Mouse (Mus musculus) embryonic facial prominence, embryonic 10.5 days (tissue): Measurements from ENCODE around the gene Wif1. TPM values are rescaled to one million over a fixed set of nuclear protein-coding genes. Genes with fewer than 3 reads are reported as not detected.

Experiments
- DNase-seq: peaks from one replicate; pipeline ENCODE4 v3.0.0-alpha.2; 2017; ENCODE audit warnings: low spot score
- H3K27ac ChIP-seq: fragments of 300-500 bp; sonication (generic); replicated peaks from 2 replicates; pipeline ENCODE4 v1.5.1; 2016; ENCODE audit warnings: mild to moderate bottlenecking
- H3K27me3 ChIP-seq: fragments of 300-500 bp; sonication (generic); replicated peaks from 2 replicates; pipeline ENCODE4 v1.6.1; 2016; ENCODE audit warnings: low read depth, mild to moderate bottlenecking; ENCODE audit not compliant: poor library complexity, severe bottlenecking
- H3K36me3 ChIP-seq: fragments of 300-500 bp; sonication (generic); replicated peaks from 2 replicates; pipeline ENCODE4 v1.6.1; 2016; ENCODE audit warnings: mild to moderate bottlenecking, moderate library complexity
- H3K4me1 ChIP-seq: fragments of 300-500 bp; sonication (generic); 2 replicates; pipeline ENCODE4 v1.6.1; 2016
- H3K4me3 ChIP-seq: fragments of 300-500 bp; sonication (generic); 2 replicates; pipeline ENCODE4 v1.5.1; 2016; ENCODE audit warnings: mild to moderate bottlenecking, moderate library complexity
- H3K9me3 ChIP-seq: fragments of 300-500 bp; sonication (generic); 2 replicates; pipeline ENCODE4 v1.6.1; 2016; ENCODE audit warnings: mild to moderate bottlenecking
- WGBS: fragments of 180-500 bp; shearing (Covaris S2); methylation state at CpG from one replicate; pipeline ENCODE4 v1.1.7; 2016; 5-methylcytosine and 5-hydroxymethylcytosine counted together
- polyA plus RNA-seq: library from polyadenylated mRNA; unstranded; fragments of >200 nt; fragmentation: Nextera tagmentation; extraction: Ambion mirVana; gene quantifications from 2 replicates; pipeline ENCODE4 v1.2.1, GENCODE M21; 2016

Wif1 gene
- polyA plus RNA-seq, result 2.4 and 8.1 TPM in 2 replicates

- under 1% methylated on average over 49 of the region's 49 CpGs for WGBS
- H3K4me3 ChIP-seq, result peak within 1 kb of the TSS; percentile 72
- peaks cover 11% of the 10 kb centered on the region for H3K4me1 ChIP-seq
- peak within 1 kb of the TSS; percentile 70 for H3K27ac ChIP-seq
- H3K27me3 ChIP-seq, result peaks cover 58% of the 10 kb centered on the region
- H3K9me3 ChIP-seq, result no peaks in the 10 kb centered on the region
- H3K36me3 ChIP-seq, result no peaks in the 10 kb centered on the region
- peak; percentile 89 for DNase-seq
These were observed at the start of gene Wif1 for GRCm38 (mm10) chr10:121033826-121034568. Wif1 (plus strand) TSS chr10:121033960.

GRCm38 (mm10) chr10:121002135-121002534 lies 31.6 kb upstream of the Wif1 start:
- no peak overlapping the region for H3K27ac ChIP-seq

GRCm38 (mm10) chr10:121011496-121011895 lies 22.3 kb upstream of the Wif1 start:
- H3K27ac ChIP-seq, result no peak overlapping the region
- DNase-seq, result no peak
- H3K27me3 ChIP-seq, result no peaks in the 10 kb centered on the region
- no peak overlapping the region for H3K4me3 ChIP-seq
- WGBS, result 83% methylated on average over 4 of the region's 4 CpGs
- peaks cover under 1% of the 10 kb centered on the region; the same call in 1 of the 2 replicates for H3K4me1 ChIP-seq
- H3K36me3 ChIP-seq, result no peaks in the 10 kb centered on the region
- peaks cover 9% of the 10 kb centered on the region; the same call in 1 of the 2 replicates for H3K9me3 ChIP-seq

More at GRCm38 (mm10) chr10:121002135-121002534, 31.6 kb upstream of the Wif1 start:
- H3K36me3 ChIP-seq, result no peaks in the 10 kb centered on the region
- 88% methylated on average over 2 of the region's 2 CpGs for WGBS
- no peak overlapping the region for H3K4me3 ChIP-seq
- H3K9me3 ChIP-seq, result no peaks in the 10 kb centered on the region
- no peaks in the 10 kb centered on the region for H3K4me1 ChIP-seq
- H3K27me3 ChIP-seq, result no peaks in the 10 kb centered on the region
- DNase-seq, result no peak

GRCm38 (mm10) chr10:121016291-121016690 lies 17.5 kb upstream of the Wif1 start:
- peaks cover 9% of the 10 kb centered on the region; the same call in 1 of the 2 replicates for H3K9me3 ChIP-seq
- no peaks in the 10 kb centered on the region for H3K27me3 ChIP-seq
- WGBS, result 90% methylated on average over 8 of the region's 8 CpGs
- peaks cover 11% of the 10 kb centered on the region for H3K4me1 ChIP-seq
- 0 out of 2 replicates have a peak overlapping the region, but pooled peaks have one; percentile 14 for H3K27ac ChIP-seq
- H3K36me3 ChIP-seq, result no peaks in the 10 kb centered on the region
- no peak for DNase-seq
- H3K4me3 ChIP-seq, result no peak overlapping the region

GRCm38 (mm10) chr10:121016711-121017503 lies 16.9 kb upstream of the Wif1 start:
- DNase-seq, result peak; percentile 19
- WGBS, result 48% methylated on average over 18 of the region's 18 CpGs
- Histone ChIP-seq H3K4me3 (no peak overlapping the region), H3K4me1 (peaks cover 11% of the 10 kb centered on the region), H3K9me3 (peaks cover 9% of the 10 kb centered on the region; the same call in 1 of the 2 replicates), H3K27me3 (no peaks in the 10 kb centered on the region), H3K27ac (0 out of 2 replicates have a peak overlapping the region, but pooled peaks have one; percentile 14), H3K36me3 (no peaks in the 10 kb centered on the region)

GRCm38 (mm10) chr10:121022951-121023350 lies 10.8 kb upstream of the Wif1 start:
- H3K4me1 ChIP-seq, result peaks cover 3% of the 10 kb centered on the region; the same call in 1 of the 2 replicates
- no peaks in the 10 kb centered on the region for H3K9me3 ChIP-seq
- no peaks in the 10 kb centered on the region for H3K27me3 ChIP-seq
- H3K27ac ChIP-seq, result no peak overlapping the region
- no peak overlapping the region for H3K4me3 ChIP-seq
- no peak for DNase-seq
- WGBS, result 73% methylated on average over 5 of the region's 5 CpGs
- H3K36me3 ChIP-seq, result no peaks in the 10 kb centered on the region

GRCm38 (mm10) chr10:121031802-121032201 lies 2.0 kb upstream of the Wif1 start:
- 13% methylated on average over 7 of the region's 7 CpGs for WGBS
- Histone ChIP-seq H3K4me3 (no peak overlapping the region), H3K27ac (no peak overlapping the region), H3K27me3 (peaks cover 54% of the 10 kb centered on the region), H3K36me3 (no peaks in the 10 kb centered on the region), H3K9me3 (no peaks in the 10 kb centered on the region), H3K4me1 (peaks cover 11% of the 10 kb centered on the region)
- DNase-seq, result peak; percentile 52

GRCm38 (mm10) chr10:121033128-121033791 lies 500 bp upstream of the Wif1 start:
- Histone ChIP-seq H3K4me3 (peak overlapping the region; percentile 72), H3K27me3 (peaks cover 58% of the 10 kb centered on the region), H3K9me3 (no peaks in the 10 kb centered on the region), H3K36me3 (no peaks in the 10 kb centered on the region), H3K4me1 (peaks cover 11% of the 10 kb centered on the region), H3K27ac (no peak overlapping the region)
- DNase-seq, result peak; percentile 82
- under 1% methylated on average over 25 of the region's 25 CpGs for WGBS

- H3K36me3 ChIP-seq, result no peaks in the 10 kb centered on the region
- H3K9me3 ChIP-seq, result no peaks in the 10 kb centered on the region
- H3K27ac ChIP-seq, result no peak overlapping the region
- peak overlapping the region; percentile 72 for H3K4me3 ChIP-seq
- peaks cover 58% of the 10 kb centered on the region for H3K27me3 ChIP-seq
- 14% methylated on average over 5 of the region's 5 CpGs for WGBS
- DNase-seq, result no peak
- peaks cover 11% of the 10 kb centered on the region for H3K4me1 ChIP-seq
These were observed 798 bp downstream of the Wif1 start for GRCm38 (mm10) chr10:121034569-121034947.

- Histone ChIP-seq H3K36me3 (no peaks in the 10 kb centered on the region), H3K4me3 (no peak overlapping the region), H3K27me3 (peaks cover 34% of the 10 kb centered on the region), H3K27ac (no peak overlapping the region), H3K9me3 (no peaks in the 10 kb centered on the region), H3K4me1 (peaks cover 25% of the 10 kb centered on the region)
- no peak for DNase-seq
- WGBS, result 86% methylated on average over 4 of the region's 4 CpGs
These were observed 5.0 kb downstream of the Wif1 start for GRCm38 (mm10) chr10:121038556-121039284.

GRCm38 (mm10) chr10:121040911-121041310 lies 7.2 kb downstream of the Wif1 start:
- H3K27me3 ChIP-seq, result peaks cover 12% of the 10 kb centered on the region
- no peak overlapping the region for H3K27ac ChIP-seq
- H3K36me3 ChIP-seq, result no peaks in the 10 kb centered on the region
- no peaks in the 10 kb centered on the region for H3K9me3 ChIP-seq
- WGBS, result 69% methylated on average over 14 of the region's 14 CpGs
- H3K4me1 ChIP-seq, result peaks cover 17% of the 10 kb centered on the region; the same call in 1 of the 2 replicates
- no peak overlapping the region for H3K4me3 ChIP-seq
- DNase-seq, result peak; percentile 54

GRCm38 (mm10) chr10:121047440-121047839 lies 13.7 kb downstream of the Wif1 start:
- no peaks in the 10 kb centered on the region for H3K27me3 ChIP-seq
- no peaks in the 10 kb centered on the region for H3K4me1 ChIP-seq
- no peaks in the 10 kb centered on the region for H3K36me3 ChIP-seq
- 80% methylated on average over 10 of the region's 10 CpGs for WGBS
- DNase-seq, result no peak
- no peak overlapping the region for H3K27ac ChIP-seq
- no peaks in the 10 kb centered on the region for H3K9me3 ChIP-seq
- H3K4me3 ChIP-seq, result no peak overlapping the region
